ENCODE assay signal across 9 mouse cellular contexts in genomic region chr11:100758707-100759610, GRCm38 (mm10). TPM values are rescaled to one million over a fixed set of nuclear protein-coding genes. Genes with fewer than 3 reads are reported as not detected.
A peak's percentile ranks its signal among the peaks of the same experiment; 100 is the strongest.
DNase-seq lines count a peak whose midpoint lies in the region; ATAC-seq and TF ChIP-seq lines count a peak whose summit lies in the region.
"Had no signal": no experiment of that assay in that cellular context is flagged by ENCODE, and none has a peak within 500 bp of the region (broad histone marks: within the 10 kb centered on the region; RNA-seq: fewer than 3 reads in every experiment).

No protein-coding gene starts in this region.

- H3K4me1 ChIP-seq in kidney, adult 2 months (ENCODE audit: control insufficient read depth, insufficient read depth, low read length): no peaks in the 10 kb centered on the region
- peaks cover 7% of the 10 kb centered on the region; the same call in 1 of the 2 replicates for H3K4me1 ChIP-seq in kidney, postnatal 0 days (replicated peaks; ENCODE audit: insufficient read depth, low read length)
- H3K4me1 ChIP-seq in testis, adult 2 months (ENCODE audit: control insufficient read depth, insufficient read depth, low read length): peaks cover 21% of the 10 kb centered on the region

- DNase-seq in kidney, adult 2 months: peak; percentile 41
- no peak for DNase-seq in kidney, adult 8-10 months
- DNase-seq in adrenal gland, adult 2 months: peak; percentile 54
- DNase-seq in forelimb bud, embryonic 11.5 days (ENCODE audit: low read depth, low spot score): peak; percentile 78
- DNase-seq in kidney, postnatal 0 days (ENCODE audit: low spot score): peak; percentile 77
- no peak for DNase-seq in cerebellum, postnatal 14 days

- ATAC-seq in kidney, postnatal 0 days (replicated peaks; ENCODE audit: low FRiP score, low read depth): no peak
- peak; percentile 43 for ATAC-seq in megakaryocyte progenitor cell, adult 5-6 weeks (replicated peaks; ENCODE audit: poor library complexity)

- WGBS in kidney, adult 2 months: 2% methylated on average over 35 of the region's 35 CpGs
- WGBS in kidney, postnatal 0 days: 2% methylated on average over 35 of the region's 35 CpGs

- TF ChIP-seq CTCF in kidney, adult 2 months (conservative IDR thresholded peaks at IDR 0.05; ENCODE audit: insufficient read depth, insufficient read length, low read depth, low read length): no peak
- no peak for TF ChIP-seq CTCF in kidney, postnatal 0 days (IDR thresholded peaks at IDR 0.05; ENCODE audit: low read depth)
- TF ChIP-seq CTCF in testis, adult 2 months (IDR thresholded peaks at IDR 0.05; ENCODE audit: control insufficient read depth, insufficient read depth, insufficient replicate concordance, low read depth, low read length): no peak

- H3K36me3 ChIP-seq in kidney, adult 2 months (ENCODE audit: control insufficient read depth, insufficient read depth, low read length): no peaks in the 10 kb centered on the region
- H3K36me3 ChIP-seq in kidney, postnatal 0 days (ENCODE audit: insufficient read depth, low read length): no peaks in the 10 kb centered on the region
- no peaks in the 10 kb centered on the region for H3K36me3 ChIP-seq in testis, adult 2 months (ENCODE audit: control insufficient read depth, insufficient read depth, low read length)

- H3K4me2 ChIP-seq in kidney, postnatal 0 days (ENCODE audit: low read length): peak overlapping the region; percentile 48

- H3K9me3 ChIP-seq in kidney, postnatal 0 days (replicated peaks; ENCODE audit: low read length): no peaks in the 10 kb centered on the region

- no peak overlapping the region for H3K4me3 ChIP-seq in kidney, adult 2 months (ENCODE audit: insufficient read depth, low read depth, low read length)
- peak overlapping the region; percentile 15 for H3K4me3 ChIP-seq in kidney, postnatal 0 days (replicated peaks; ENCODE audit: low read depth, low read length)
- H3K4me3 ChIP-seq in testis, adult 2 months (ENCODE audit: control insufficient read depth, low read depth, low read length): peak overlapping the region; percentile 49

- H3K27ac ChIP-seq in kidney, adult 2 months (ENCODE audit: insufficient read depth, low read depth, low read length): no peak overlapping the region
- H3K27ac ChIP-seq in kidney, postnatal 0 days: no peak overlapping the region
- no peak overlapping the region for H3K27ac ChIP-seq in testis, adult 2 months (ENCODE audit: control insufficient read depth, insufficient read depth, low read depth, low read length)
- H3K27ac ChIP-seq: macrophage had no signal

- TF ChIP-seq POLR2A in kidney, adult 2 months (IDR thresholded peaks at IDR 0.05; ENCODE audit: low read depth, low read length): no peak
- no peak for TF ChIP-seq POLR2A in testis, adult 2 months (IDR thresholded peaks at IDR 0.05; ENCODE audit: control insufficient read depth, low read depth, low read length)

- H3K9ac ChIP-seq in kidney, postnatal 0 days (ENCODE audit: low read depth, low read length): no peak overlapping the region

- H3K27me3 ChIP-seq in kidney, adult 2 months (replicated peaks; ENCODE audit: control insufficient read depth, insufficient read depth, low read length): no peaks in the 10 kb centered on the region
- peaks cover 8% of the 10 kb centered on the region for H3K27me3 ChIP-seq in kidney, postnatal 0 days (ENCODE audit: insufficient read depth, low read length)
- H3K27me3 ChIP-seq in testis, adult 2 months (ENCODE audit: control insufficient read depth, insufficient read depth, low read length): no peaks in the 10 kb centered on the region; the same call in 1 of the 2 replicates

RNA-seq across cellular contexts. Expression of gene Kcnh4, which starts 0.8 kb away (rescaled TPM):
- polyA plus RNA-seq in kidney, adult 2 months (2012; rRNA removed): 0.04 and 0.08 TPM in 2 replicates
- under 1 TPM; 0.28 to 0.32 TPM for total RNA-seq in adrenal gland, adult 2 months (2021)
- 0.45 and 0.57 TPM in 2 replicates for polyA plus RNA-seq in adrenal gland, adult 2 months (2012; rRNA removed)
- polyA plus RNA-seq in kidney, postnatal 0 days (2015; fragmentation: Nextera tagmentation; extraction: Ambion mirVana): not detected in 2 replicates
- total RNA-seq in megakaryocyte progenitor cell, adult 5-6 weeks (2015): 0.24 TPM in 1 of 2 replicates, not detected in the other
- not detected in 2 replicates for total RNA-seq in megakaryocyte progenitor cell, adult 5-6 weeks (2017)
- 0.40 and 0.51 TPM in 2 replicates for polyA plus RNA-seq in testis, adult 2 months (2012; rRNA removed)
- polyA plus RNA-seq: macrophage had no signal

RNA-seq across cellular contexts. Expression of gene Hcrt, which starts 3.8 kb away (rescaled TPM):
- polyA plus RNA-seq in kidney, adult 2 months (2012; rRNA removed): not detected in 2 replicates
- total RNA-seq in adrenal gland, adult 2 months (2021): not detected
- polyA plus RNA-seq in adrenal gland, adult 2 months (2012; rRNA removed): not detected in 2 replicates
- not detected in 2 replicates for polyA plus RNA-seq in kidney, postnatal 0 days (2015; fragmentation: Nextera tagmentation; extraction: Ambion mirVana)
- not detected in 2 replicates for total RNA-seq in megakaryocyte progenitor cell, adult 5-6 weeks (2015)
- total RNA-seq in megakaryocyte progenitor cell, adult 5-6 weeks (2017): not detected in 2 replicates
- polyA plus RNA-seq in testis, adult 2 months (2012; rRNA removed): 0.36 TPM in 1 of 2 replicates, not detected in the other
- polyA plus RNA-seq: macrophage had no signal

RNA-seq across cellular contexts. Expression of gene Ghdc, which starts 11.8 kb away (rescaled TPM):
- 30.4 and 31.8 TPM in 2 replicates for polyA plus RNA-seq in kidney, adult 2 months (2012; rRNA removed)
- 10 to 100 TPM; 21.6 to 26.0 TPM for total RNA-seq in adrenal gland, adult 2 months (2021)
- polyA plus RNA-seq in adrenal gland, adult 2 months (2012; rRNA removed): 26.8 and 27.6 TPM in 2 replicates
- 4.8 and 5.9 TPM in 2 replicates for polyA plus RNA-seq in kidney, postnatal 0 days (2015; fragmentation: Nextera tagmentation; extraction: Ambion mirVana)
- total RNA-seq in megakaryocyte progenitor cell, adult 5-6 weeks (2015): 1.8 and 3.1 TPM in 2 replicates
- total RNA-seq in megakaryocyte progenitor cell, adult 5-6 weeks (2017): 1.4 and 1.6 TPM in 2 replicates
- 1.3 and 1.6 TPM in 2 replicates for polyA plus RNA-seq in testis, adult 2 months (2012; rRNA removed)

RNA-seq across cellular contexts. Expression of gene Rab5c, which starts 20.9 kb away (rescaled TPM):
- polyA plus RNA-seq in kidney, adult 2 months (2012; rRNA removed): 445 and 472 TPM in 2 replicates
- 100 to 1,000 TPM; 191 to 196 TPM for total RNA-seq in adrenal gland, adult 2 months (2021)
- polyA plus RNA-seq in adrenal gland, adult 2 months (2012; rRNA removed): 201 and 238 TPM in 2 replicates
- polyA plus RNA-seq in kidney, postnatal 0 days (2015; fragmentation: Nextera tagmentation; extraction: Ambion mirVana): 34.7 and 39.0 TPM in 2 replicates
- 129 and 135 TPM in 2 replicates for total RNA-seq in megakaryocyte progenitor cell, adult 5-6 weeks (2015)
- total RNA-seq in megakaryocyte progenitor cell, adult 5-6 weeks (2017): 101 and 105 TPM in 2 replicates
- 90.2 and 90.7 TPM in 2 replicates for polyA plus RNA-seq in testis, adult 2 months (2012; rRNA removed)

RNA-seq across cellular contexts. Expression of gene Hspb9, which starts 45.3 kb away (rescaled TPM):
- polyA plus RNA-seq in kidney, adult 2 months (2012; rRNA removed): 0.48 and 0.49 TPM in 2 replicates
- total RNA-seq in adrenal gland, adult 2 months (2021): not detected
- not detected in 2 replicates for polyA plus RNA-seq in adrenal gland, adult 2 months (2012; rRNA removed)
- 0.37 TPM in 1 of 2 replicates, not detected in the other for polyA plus RNA-seq in kidney, postnatal 0 days (2015; fragmentation: Nextera tagmentation; extraction: Ambion mirVana)
- not detected in 2 replicates for total RNA-seq in megakaryocyte progenitor cell, adult 5-6 weeks (2015)
- 0.37 and 0.47 TPM in 2 replicates for total RNA-seq in megakaryocyte progenitor cell, adult 5-6 weeks (2017)
- 1,348 and 1,420 TPM in 2 replicates for polyA plus RNA-seq in testis, adult 2 months (2012; rRNA removed)
- polyA plus RNA-seq: macrophage had no signal

Comparison
In these comparisons a context has a peak if more than half of its experiments do, and no peak if none do; other contexts are left out.
1. DNase-seq: peak in kidney, adult 2 months (single experiment), adrenal gland, adult 2 months (single experiment), forelimb bud, embryonic 11.5 days (single experiment) and kidney, postnatal 0 days (single experiment); none in kidney, adult 8-10 months (0 of 2) and cerebellum, postnatal 14 days (0 of 2).